Mouse (Mus musculus) hindbrain, postnatal 0 days (tissue): ENCODE results near the gene Daglb. TPM values are rescaled to one million over a fixed set of nuclear protein-coding genes. Genes with fewer than 3 reads are reported as not detected.

Experiments used
- ATAC-seq: fragments of 200-750 bp; cut with Nextera tagmentation; 2 replicates; pipeline ENCODE4 v1.8.0; 2017; ENCODE audit warnings: mild to moderate bottlenecking, moderate TSS enrichment, moderate library complexity
- DNase-seq: peaks from one replicate; pipeline ENCODE4 v3.0.0-alpha.2; 2015; ENCODE audit warnings: low spot score
- H3K27ac ChIP-seq: fragments of 300-500 bp; sonication (generic); 2 replicates; pipeline ENCODE4 v1.5.1; 2014; ENCODE audit warnings: mild to moderate bottlenecking
- H3K27me3 ChIP-seq: fragments of 300-500 bp; sonication (generic); 2 replicates; pipeline ENCODE4 v1.6.1; 2014; ENCODE audit warnings: low read length, mixed read lengths; ENCODE audit not compliant: insufficient read depth
- H3K36me3 ChIP-seq: fragments of 300-500 bp; sonication (generic); 2 replicates; pipeline ENCODE4 v1.6.1; 2014; ENCODE audit warnings: low read length, mixed read lengths; ENCODE audit not compliant: insufficient read depth
- H3K4me1 ChIP-seq: fragments of 300-500 bp; sonication (generic); 2 replicates; pipeline ENCODE4 v1.6.1; 2014; ENCODE audit warnings: antibody characterized with exemption, low read length, mixed read lengths; ENCODE audit not compliant: insufficient read depth
- H3K4me2 ChIP-seq: fragments of 300-500 bp; sonication (generic); 2 replicates; pipeline ENCODE4 v1.6.1; 2014; ENCODE audit warnings: low read depth, mild to moderate bottlenecking, low read length, moderate library complexity, mixed read lengths
- H3K4me3 ChIP-seq: fragments of 300-500 bp; sonication (generic); 2 replicates; pipeline ENCODE4 v1.5.1; 2014; ENCODE audit warnings: low read length
- H3K9ac ChIP-seq: fragments of 300-500 bp; sonication (generic); replicated peaks from 2 replicates; pipeline ENCODE4 v1.6.1; 2014; ENCODE audit warnings: mild to moderate bottlenecking, low read length, moderate library complexity, mixed read lengths
- H3K9me3 ChIP-seq: fragments of 300-500 bp; sonication (generic); 2 replicates; pipeline ENCODE4 v1.6.1; 2016; ENCODE audit warnings: low read length, mixed read lengths
- CTCF ChIP-seq: IDR thresholded peaks from 2 replicates; pipeline ENCODE4 v1.5.1; 2016; ENCODE audit warnings: antibody characterized with exemption, control low read depth, low read depth
- WGBS: fragments of 180-500 bp; shearing (Covaris S2); extraction: QIAGEN DNeasy Blood & Tissue Kit; methylation state at CpG from one replicate; pipeline ENCODE4 v1.1.7; 2014; 5-methylcytosine and 5-hydroxymethylcytosine counted together
- polyA plus RNA-seq: library from polyadenylated mRNA; unstranded; fragments of >200 nt; fragmentation: Nextera tagmentation; extraction: Ambion mirVana; gene quantifications from 2 replicates; pipeline ENCODE4 v1.2.1, GENCODE M21; 2015
- total RNA-seq: library from RNA; depleted of rRNA; stranded (reverse); fragments of >200 nt; gene quantifications from 2 replicates; pipeline ENCODE4 v1.2.3, GENCODE M21; 2014

Gene Daglb
- total and polyA plus RNA-seq, 2 experiments from 2014 or later, result 20.3 to 30.1 TPM

DNA sequence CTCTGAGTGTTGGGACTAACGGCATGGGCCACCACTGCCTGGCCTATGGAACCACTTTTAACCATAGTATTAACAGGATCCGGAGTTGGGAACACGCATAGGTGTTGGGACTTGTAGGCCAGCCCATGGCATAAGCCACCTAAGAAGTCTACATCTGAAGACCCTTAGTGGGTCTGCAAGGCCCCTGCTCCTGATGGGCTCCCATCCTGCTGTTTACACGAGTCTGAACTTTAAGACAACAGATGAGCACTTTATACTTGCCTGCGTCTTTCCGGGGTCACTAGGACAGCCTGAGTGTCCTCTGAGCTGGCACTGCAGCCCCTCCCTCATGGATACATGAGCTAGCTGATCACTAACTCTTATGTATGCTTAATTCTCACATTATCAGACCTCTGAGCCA, 39.4 kb downstream of the Daglb start:
- 93% methylated on average over 6 of the region's 6 CpGs for WGBS
- Histone ChIP-seq H3K4me3 (no peak overlapping the region), H3K27ac (no peak overlapping the region), H3K9ac (no peak overlapping the region), H3K9me3 (no peaks in the 10 kb centered on the region), H3K4me2 (no peak overlapping the region), H3K27me3 (no peaks in the 10 kb centered on the region), H3K4me1 (no peaks in the 10 kb centered on the region), H3K36me3 (peaks cover 35% of the 10 kb centered on the region)
- TF ChIP-seq CTCF, result no peak
- ATAC-seq (no peak), DNase-seq (no peak)

DNA sequence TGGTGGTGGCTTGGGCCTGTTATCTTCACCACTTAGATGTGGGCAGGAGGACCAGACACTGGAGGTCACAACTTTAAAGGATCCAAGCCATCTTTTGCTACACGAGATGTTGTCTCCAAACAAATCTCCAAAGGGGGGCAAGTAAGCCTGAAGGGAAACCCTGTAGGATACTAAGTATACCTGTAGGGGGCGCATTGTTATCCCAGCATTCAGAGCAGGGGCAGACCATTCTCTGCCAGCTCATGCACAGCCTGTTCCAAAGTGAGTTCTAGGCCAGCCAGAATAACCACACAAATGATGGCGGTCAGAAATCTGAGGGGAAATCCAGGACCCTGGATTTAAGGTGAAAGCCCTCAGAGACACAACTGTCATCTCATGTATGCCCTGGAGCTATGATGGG, 40.1 kb downstream of the Daglb start:
- Histone ChIP-seq H3K36me3 (peaks cover 35% of the 10 kb centered on the region), H3K4me2 (no peak overlapping the region), H3K9me3 (no peaks in the 10 kb centered on the region), H3K27ac (no peak overlapping the region), H3K9ac (no peak overlapping the region), H3K4me3 (no peak overlapping the region), H3K27me3 (no peaks in the 10 kb centered on the region), H3K4me1 (no peaks in the 10 kb centered on the region)
- no peak for ATAC-seq
- peak; percentile 64 for TF ChIP-seq CTCF
- WGBS, result 64% methylated on average over 3 of the region's 3 CpGs
- peak; percentile 45 for DNase-seq

DNA sequence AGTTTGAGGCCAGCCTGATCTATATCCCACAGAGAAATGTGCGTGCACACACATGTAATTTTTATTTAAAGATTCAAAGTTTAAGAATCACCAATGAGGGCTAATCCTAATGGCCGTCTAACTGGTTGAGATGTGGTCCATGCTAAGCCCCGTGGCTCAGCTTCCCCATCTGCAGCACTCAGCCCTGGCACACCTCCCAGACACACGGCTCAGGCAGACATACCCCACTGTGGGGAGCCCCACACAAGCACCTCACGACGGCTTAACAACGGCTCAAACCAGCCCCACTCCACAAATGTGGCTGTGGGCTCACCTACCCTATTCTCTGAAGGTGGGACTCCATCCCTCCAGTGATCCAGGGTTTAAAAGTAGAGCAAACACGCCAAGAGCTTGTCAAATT, 40.7 kb downstream of the Daglb start:
- no peaks in the 10 kb centered on the region for H3K4me1 ChIP-seq
- no peak for ATAC-seq
- peaks cover 32% of the 10 kb centered on the region for H3K36me3 ChIP-seq
- H3K4me2 ChIP-seq, result no peak overlapping the region
- no peaks in the 10 kb centered on the region for H3K27me3 ChIP-seq
- no peak overlapping the region for H3K27ac ChIP-seq
- H3K4me3 ChIP-seq, result no peak overlapping the region
- no peak for DNase-seq
- no peaks in the 10 kb centered on the region for H3K9me3 ChIP-seq
- H3K9ac ChIP-seq, result no peak overlapping the region
- 66% methylated on average over 8 of the region's 8 CpGs for WGBS
- no peak for TF ChIP-seq CTCF

DNA sequence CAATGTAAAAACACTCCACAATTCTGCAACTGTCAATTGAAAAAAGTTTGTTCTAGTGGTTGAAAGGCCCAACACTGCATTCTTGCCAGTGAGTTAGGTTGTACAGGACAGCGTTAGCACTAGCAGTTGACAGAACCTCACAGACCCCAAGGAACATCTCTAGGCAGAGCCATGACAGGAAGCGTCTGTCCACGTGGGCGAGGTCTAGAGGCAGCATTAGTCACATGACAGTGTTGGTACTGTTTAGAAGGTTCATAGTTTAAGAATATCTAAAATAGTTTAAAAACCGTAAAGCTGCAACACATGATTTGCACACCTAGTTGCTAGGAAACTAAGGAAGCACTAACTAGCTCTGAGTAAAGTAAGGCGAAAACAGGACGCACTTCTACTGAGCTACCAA, 41.2 kb downstream of the Daglb start:
- TF ChIP-seq CTCF, result no peak
- H3K9ac ChIP-seq, result no peak overlapping the region
- ATAC-seq, result no peak
- no peak overlapping the region for H3K4me3 ChIP-seq
- DNase-seq, result no peak
- no peaks in the 10 kb centered on the region for H3K4me1 ChIP-seq
- no peaks in the 10 kb centered on the region for H3K9me3 ChIP-seq
- no peaks in the 10 kb centered on the region for H3K27me3 ChIP-seq
- 84% methylated on average over 7 of the region's 7 CpGs for WGBS
- H3K4me2 ChIP-seq, result no peak overlapping the region
- peaks cover 32% of the 10 kb centered on the region for H3K36me3 ChIP-seq
- no peak overlapping the region for H3K27ac ChIP-seq

DNA sequence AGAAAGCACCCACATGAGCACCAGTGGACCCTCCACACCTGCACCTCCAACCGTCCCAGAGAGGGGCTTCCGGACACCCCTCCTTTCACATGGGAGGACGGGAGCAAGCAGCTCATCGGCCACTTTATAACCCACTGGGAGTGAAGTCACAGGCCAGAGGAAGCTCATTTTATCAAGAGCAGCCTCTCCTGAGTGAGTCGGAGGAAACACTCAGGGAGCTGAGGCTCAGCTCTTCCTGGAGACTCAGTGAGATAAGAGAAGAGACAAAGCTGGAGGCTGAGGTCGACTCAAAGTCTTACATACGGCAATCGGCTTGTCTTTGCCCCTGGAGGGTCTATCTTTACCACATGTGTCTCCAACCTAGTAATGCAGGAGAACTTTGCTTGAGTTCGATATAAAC, 44.9 kb downstream of the Daglb start:
- DNase-seq (no peak), ATAC-seq (no peak)
- no peak for TF ChIP-seq CTCF
- Histone ChIP-seq H3K9ac (no peak overlapping the region), H3K36me3 (peaks cover 25% of the 10 kb centered on the region), H3K27me3 (no peaks in the 10 kb centered on the region), H3K4me2 (no peak overlapping the region), H3K4me1 (no peaks in the 10 kb centered on the region), H3K9me3 (no peaks in the 10 kb centered on the region), H3K27ac (no peak overlapping the region), H3K4me3 (no peak overlapping the region)
- WGBS, result 85% methylated on average over 9 of the region's 9 CpGs

DNA sequence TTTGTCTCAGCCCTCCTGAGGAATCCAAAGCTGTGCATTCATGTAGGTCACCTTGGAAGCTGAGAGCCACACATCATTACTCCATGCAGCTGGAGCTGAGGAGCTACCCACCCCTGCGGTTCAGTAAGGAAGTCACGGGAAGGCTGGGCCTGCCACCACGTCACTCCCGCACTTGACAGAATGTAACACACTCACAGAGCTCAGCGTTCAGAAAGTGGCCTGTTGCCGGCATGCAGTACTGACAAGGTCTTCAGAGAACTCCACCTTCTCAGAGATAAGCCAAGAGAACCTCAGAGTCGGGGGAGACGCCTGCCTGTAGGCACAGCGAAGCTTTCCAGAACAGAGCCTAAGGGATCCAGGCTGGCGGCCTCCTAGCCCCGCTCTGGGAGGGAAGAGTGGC, 45.4 kb downstream of the Daglb start:
- DNase-seq (no peak), ATAC-seq (no peak)
- no peak overlapping the region for H3K9ac ChIP-seq
- WGBS, result 72% methylated on average over 11 of the region's 11 CpGs
- no peaks in the 10 kb centered on the region for H3K9me3 ChIP-seq
- 0 out of 2 replicates have a peak overlapping the region, but pooled peaks have one; percentile 7 for H3K27ac ChIP-seq
- H3K4me3 ChIP-seq, result no peak overlapping the region
- peaks cover 27% of the 10 kb centered on the region for H3K36me3 ChIP-seq
- H3K4me1 ChIP-seq, result no peaks in the 10 kb centered on the region
- no peaks in the 10 kb centered on the region for H3K27me3 ChIP-seq
- H3K4me2 ChIP-seq, result no peak overlapping the region
- no peak for TF ChIP-seq CTCF

DNA sequence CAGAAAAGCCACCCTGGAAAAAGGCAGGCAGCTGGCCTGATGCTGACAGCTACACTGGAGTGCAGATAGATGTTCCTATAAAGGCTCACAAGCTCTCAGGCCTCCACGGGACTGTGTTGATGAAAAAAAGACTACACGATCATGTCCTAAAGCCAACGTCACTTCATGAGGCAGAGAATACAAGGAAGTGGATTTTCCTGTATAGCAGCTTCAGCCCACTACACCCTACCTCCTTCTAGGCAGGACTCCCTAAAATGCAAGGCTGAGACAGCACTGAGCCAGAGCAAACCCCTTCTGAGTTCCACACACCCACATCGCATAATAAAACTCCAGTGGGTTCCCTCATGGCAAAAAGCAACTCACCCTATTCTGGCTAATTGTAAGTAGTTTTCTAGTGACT, 47.2 kb downstream of the Daglb start:
- H3K36me3 ChIP-seq, result peaks cover 34% of the 10 kb centered on the region
- H3K9me3 ChIP-seq, result no peaks in the 10 kb centered on the region
- WGBS, result 84% methylated on average over 4 of the region's 4 CpGs
- H3K9ac ChIP-seq, result no peak overlapping the region
- ATAC-seq (no peak), DNase-seq (no peak)
- no peak overlapping the region for H3K27ac ChIP-seq
- no peak for TF ChIP-seq CTCF
- no peaks in the 10 kb centered on the region for H3K27me3 ChIP-seq
- H3K4me1 ChIP-seq, result no peaks in the 10 kb centered on the region
- H3K4me3 ChIP-seq, result no peak overlapping the region
- H3K4me2 ChIP-seq, result no peak overlapping the region

DNA sequence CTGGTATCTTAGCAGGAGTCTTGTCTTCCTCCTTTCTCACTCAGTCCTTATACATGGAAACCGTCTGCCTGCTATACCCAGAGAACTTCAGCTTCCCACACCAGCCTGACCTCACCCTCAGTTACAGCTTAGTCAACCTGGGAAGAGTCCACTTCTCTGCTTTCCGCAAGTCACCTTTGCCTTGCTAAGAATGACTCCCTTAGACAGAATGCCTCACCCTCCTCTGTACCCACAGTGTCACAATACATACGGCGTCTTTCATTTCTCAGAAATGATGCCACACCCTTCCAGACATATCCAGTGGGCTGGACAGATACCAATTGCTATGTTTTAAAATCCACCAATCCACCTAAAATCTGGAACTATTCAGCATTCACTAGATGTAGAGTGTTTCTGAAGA, 47.9 kb downstream of the Daglb start:
- Histone ChIP-seq H3K4me2 (no peak overlapping the region), H3K27ac (no peak overlapping the region), H3K4me3 (no peak overlapping the region), H3K9me3 (no peaks in the 10 kb centered on the region), H3K9ac (no peak overlapping the region), H3K36me3 (peaks cover 31% of the 10 kb centered on the region), H3K4me1 (no peaks in the 10 kb centered on the region), H3K27me3 (no peaks in the 10 kb centered on the region)
- no peak for DNase-seq
- TF ChIP-seq CTCF, result no peak
- WGBS, result 91% methylated on average over 4 of the region's 4 CpGs
- ATAC-seq, result no peak
